Mouse (Mus musculus) CD4-positive helper T cell, adult 2 months (primary cell): ENCODE results near the gene Vps51.

ENCODE experiments used
- DNase-seq: peaks from one replicate; pipeline ENCODE4 v3.0.0-alpha.2; 2012; ENCODE audit warnings: low read depth, missing footprints, low spot score

Gene Vps51

GRCm38 (mm10) chr19:6079983-6080480 is 3.0 kb upstream of the Vps51 start, which contains the start of gene Tmem262:
Tmem262 (plus strand) TSS chr19:6080033.
- no peak for DNase-seq

GRCm38 (mm10) chr19:6073889-6074288 is 3.1 kb downstream of the Vps51 start:
- DNase-seq: no peak

GRCm38 (mm10) chr19:6071261-6071660 is 5.8 kb downstream of the Vps51 start:
- DNase-seq: peak; percentile 40

GRCm38 (mm10) chr19:6070571-6071250 is 6.3 kb downstream of the Vps51 start:
- peak; percentile 56 for DNase-seq

GRCm38 (mm10) chr19:6069851-6070250 is 7.2 kb downstream of the Vps51 start:
- DNase-seq: no peak

GRCm38 (mm10) chr19:6068951-6069350 is 8.1 kb downstream of the Vps51 start:
- DNase-seq: no peak

- DNase-seq: peak; percentile 93
These were observed 9.2 kb downstream of the Vps51 start, which contains the start of gene Tm7sf2 for GRCm38 (mm10) chr19:6067724-6068415. Tm7sf2 (minus strand) TSS chr19:6068373.

- peak; percentile 88 for DNase-seq
These were observed 9.9 kb downstream of the Vps51 start for GRCm38 (mm10) chr19:6067011-6067723.

GRCm38 (mm10) chr19:6066571-6066970 is 10.5 kb downstream of the Vps51 start:
- DNase-seq: no peak

GRCm38 (mm10) chr19:6063081-6063480 is 13.9 kb downstream of the Vps51 start:
- DNase-seq: no peak

- DNase-seq: no peak
These were observed 14.6 kb downstream of the Vps51 start for GRCm38 (mm10) chr19:6062418-6062817.

- peak; percentile 78 for DNase-seq
These were observed 15.3 kb downstream of the Vps51 start for GRCm38 (mm10) chr19:6061641-6062302.

- DNase-seq: peak; percentile 97
These were observed 16.0 kb downstream of the Vps51 start, which contains the start of gene Znhit2 for GRCm38 (mm10) chr19:6061021-6061533. Znhit2 (plus strand) TSS chr19:6061192.

GRCm38 (mm10) chr19:6058966-6059365 is 18.1 kb downstream of the Vps51 start:
- no peak for DNase-seq

GRCm38 (mm10) chr19:6058513-6058912 is 18.5 kb downstream of the Vps51 start:
- no peak for DNase-seq

- DNase-seq: peak; percentile 99
These were observed 19.5 kb downstream of the Vps51 start, which contains the start of the genes Mrpl49 and Fau for GRCm38 (mm10) chr19:6057313-6058096. Mrpl49 (minus strand) TSS chr19:6057785. Fau (plus strand) TSS chr19:6057844.

GRCm38 (mm10) chr19:6056696-6057095 is 20.3 kb downstream of the Vps51 start:
- no peak for DNase-seq

GRCm38 (mm10) chr19:6054296-6054695 is 22.7 kb downstream of the Vps51 start:
- DNase-seq: no peak

- DNase-seq: no peak
These were observed 24.5 kb downstream of the Vps51 start for GRCm38 (mm10) chr19:6052516-6052915.

GRCm38 (mm10) chr19:6048681-6049410 is 28.2 kb downstream of the Vps51 start:
- DNase-seq: no peak
